Mouse (Mus musculus) CH12.LX (cell line): ENCODE measurements around the gene Nf1.

ENCODE experiments used
- BHLHE40 ChIP-seq: IDR thresholded peaks from 2 replicates; pipeline ENCODE4 v1.6.1; 2011; ENCODE audit warnings: mild to moderate bottlenecking, low read depth, low read length, improper control_type of control experiment
- CHD2 ChIP-seq: IDR thresholded peaks from 2 replicates; pipeline ENCODE4 v1.6.1; 2011; ENCODE audit warnings: low read length, improper control_type of control experiment
- CTCF ChIP-seq, 2 experiments: IDR thresholded peaks in 1 of 2; conservative IDR thresholded peaks in 1 of 2; 2 replicates each; pipeline ENCODE4 v1.5.1; 2011 to 2012; ENCODE audit warnings: low read depth in 2 of 2, low read length in 2 of 2, improper control_type of control experiment in 1 of 2, inconsistent platforms in 1 of 2, mild to moderate bottlenecking in 1 of 2, moderate library complexity in 1 of 2
- HCFC1 ChIP-seq: IDR thresholded peaks from 2 replicates; pipeline ENCODE4 v1.6.1; 2012; ENCODE audit warnings: low read depth, mild to moderate bottlenecking, inconsistent platforms, low read length, improper control_type of control experiment
- MYC ChIP-seq: IDR thresholded peaks from 2 replicates; pipeline ENCODE4 v1.6.1; 2011; ENCODE audit warnings: low read depth, mild to moderate bottlenecking, improper control_type of control experiment, low read length
- POLR2A ChIP-seq: IDR thresholded peaks from 2 replicates; pipeline ENCODE4 v1.6.1; 2011; ENCODE audit warnings: low read depth, mild to moderate bottlenecking, improper control_type of control experiment, low read length
- RAD21 ChIP-seq: IDR thresholded peaks from 2 replicates; pipeline ENCODE4 v1.6.1; 2011; ENCODE audit warnings: low read depth, mild to moderate bottlenecking, low read length, improper control_type of control experiment, moderate library complexity
- TBP ChIP-seq: conservative IDR thresholded peaks from 2 replicates; pipeline ENCODE4 v1.6.1; 2011; ENCODE audit warnings: low read depth, low read length, improper control_type of control experiment
- TCF12 ChIP-seq: IDR thresholded peaks from 2 replicates; pipeline ENCODE4 v1.6.1; 2014; ENCODE audit warnings: low read depth, mild to moderate bottlenecking, inconsistent platforms, low read length, improper control_type of control experiment
- ZC3H11A ChIP-seq: IDR thresholded peaks from 2 replicates; pipeline ENCODE4 v1.6.1; 2012; ENCODE audit warnings: low read depth, mild to moderate bottlenecking, inconsistent platforms, low read length, improper control_type of control experiment
- ZNF384 ChIP-seq: IDR thresholded peaks from 2 replicates; pipeline ENCODE4 v1.6.1; 2012; ENCODE audit warnings: low read depth, low read length, improper control_type of control experiment, inconsistent platforms

GRCm38 (mm10) chr11:79339808-79340781 lies 602 bp downstream of the Nf1 start:
- no peak for TF ChIP-seq POLR2A
- TF ChIP-seq RAD21, result no peak
- TF ChIP-seq CTCF (conservative IDR thresholded peaks at IDR 0.05 in 1 of 2, IDR thresholded peaks at IDR 0.05 in 1 of 2; ENCODE audit: low read depth in 2 of 2, low read length in 2 of 2), result 0 out of 4 replicates have a peak, but pooled peaks of 1 of the 2 experiments have one; percentile 1
- TF ChIP-seq CHD2, result peak; percentile 77
- no peak for TF ChIP-seq HCFC1
- TF ChIP-seq TBP, result no peak
- TF ChIP-seq MYC, result no peak
- no peak for TF ChIP-seq ZNF384
- TF ChIP-seq TCF12, result no peak
- TF ChIP-seq ZC3H11A, result no peak
- TF ChIP-seq BHLHE40, result no peak
